Mouse (Mus musculus) kidney, embryonic 16.5 days (tissue): ENCODE data around the gene Cd274. TPM values are rescaled to one million over a fixed set of nuclear protein-coding genes. Genes with fewer than 3 reads are reported as not detected.

Source experiments
- ATAC-seq: fragments of 200-750 bp; cut with Nextera tagmentation; 2 replicates; pipeline ENCODE4 v1.8.0; 2017; ENCODE audit warnings: moderate TSS enrichment; ENCODE audit not compliant: low FRiP score, low TSS enrichment
- H3K27ac ChIP-seq: fragments of 300-500 bp; sonication (generic); 2 replicates; pipeline ENCODE4 v1.5.1; 2014; ENCODE audit warnings: low read length
- H3K27me3 ChIP-seq: fragments of 300-500 bp; sonication (generic); 2 replicates; pipeline ENCODE4 v1.6.1; 2014; ENCODE audit warnings: low read length, control low read depth, mixed read lengths; ENCODE audit not compliant: insufficient read depth
- H3K36me3 ChIP-seq: fragments of 300-500 bp; sonication (generic); 2 replicates; pipeline ENCODE4 v1.6.1; 2014; ENCODE audit warnings: low read length, control low read depth, mixed read lengths; ENCODE audit not compliant: insufficient read depth
- H3K4me1 ChIP-seq: fragments of 300-500 bp; sonication (generic); 2 replicates; pipeline ENCODE4 v1.6.1; 2014; ENCODE audit warnings: low read length, control low read depth, mixed read lengths; ENCODE audit not compliant: insufficient read depth
- H3K4me2 ChIP-seq: fragments of 300-500 bp; sonication (generic); replicated peaks from 2 replicates; pipeline ENCODE4 v1.6.1; 2014; ENCODE audit warnings: low read depth, low read length
- H3K4me3 ChIP-seq: fragments of 300-500 bp; sonication (generic); 2 replicates; pipeline ENCODE4 v1.5.1; 2014; ENCODE audit warnings: mild to moderate bottlenecking, low read length
- H3K9ac ChIP-seq: fragments of 300-500 bp; sonication (generic); replicated peaks from 2 replicates; pipeline ENCODE4 v1.6.1; 2014; ENCODE audit warnings: low read length
- H3K9me3 ChIP-seq: fragments of 300-500 bp; sonication (generic); 2 replicates; pipeline ENCODE4 v1.6.1; 2016; ENCODE audit warnings: low read length, control low read depth
- WGBS: fragments of 180-500 bp; shearing (Covaris S2); extraction: QIAGEN DNeasy Blood & Tissue Kit; methylation state at CpG from one replicate; pipeline ENCODE4 v1.1.7; 2014; 5-methylcytosine and 5-hydroxymethylcytosine counted together
- polyA plus RNA-seq: library from polyadenylated mRNA; unstranded; fragments of >200 nt; fragmentation: Nextera tagmentation; extraction: Ambion mirVana; gene quantifications from 2 replicates; pipeline ENCODE4 v1.2.1, GENCODE M21; 2015

Gene Cd274
- polyA plus RNA-seq, 1 experiment from 2014 or later = 0.30 TPM

- ATAC-seq = no peak
- H3K9me3 ChIP-seq = no peaks in the 10 kb centered on the region
- no peak overlapping the region for H3K27ac ChIP-seq
- WGBS = 77% methylated on average over 6 of the region's 6 CpGs
- H3K4me1 ChIP-seq = no peaks in the 10 kb centered on the region
- H3K4me3 ChIP-seq = no peak overlapping the region
- no peaks in the 10 kb centered on the region for H3K27me3 ChIP-seq
- H3K36me3 ChIP-seq = no peaks in the 10 kb centered on the region
- H3K4me2 ChIP-seq = no peak overlapping the region
- no peak overlapping the region for H3K9ac ChIP-seq
Observed at GRCm38 (mm10) chr19:29342281-29342680, 25.0 kb upstream of the Cd274 start.

DNA sequence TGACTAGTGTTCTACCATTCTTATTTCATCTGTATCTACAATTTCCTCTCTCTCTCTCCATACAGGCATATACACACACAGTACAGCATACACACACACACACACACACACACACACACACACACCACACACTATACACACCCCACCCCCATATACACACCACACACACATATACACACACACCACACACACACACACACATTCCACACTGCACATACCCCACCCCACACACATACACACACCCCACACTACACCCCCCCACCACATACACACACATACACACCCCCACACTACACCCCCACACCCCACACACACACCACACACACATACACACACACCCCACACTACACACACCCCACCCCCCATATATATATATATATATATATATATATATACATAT, 22.4 kb upstream of the Cd274 start:
- Histone ChIP-seq H3K4me3 (no peak overlapping the region), H3K9ac (no peak overlapping the region), H3K4me2 (no peak overlapping the region), H3K27me3 (no peaks in the 10 kb centered on the region), H3K36me3 (no peaks in the 10 kb centered on the region), H3K4me1 (no peaks in the 10 kb centered on the region), H3K9me3 (no peaks in the 10 kb centered on the region), H3K27ac (no peak overlapping the region)
- no peak for ATAC-seq

GRCm38 (mm10) chr19:29345636-29346035, 21.6 kb upstream of the Cd274 start:
- Histone ChIP-seq H3K4me2 (no peak overlapping the region), H3K36me3 (no peaks in the 10 kb centered on the region), H3K27me3 (no peaks in the 10 kb centered on the region), H3K4me3 (no peak overlapping the region), H3K9me3 (no peaks in the 10 kb centered on the region), H3K9ac (no peak overlapping the region), H3K27ac (no peak overlapping the region), H3K4me1 (no peaks in the 10 kb centered on the region)
- no peak for ATAC-seq
- 69% methylated on average over 6 of the region's 6 CpGs for WGBS

DNA sequence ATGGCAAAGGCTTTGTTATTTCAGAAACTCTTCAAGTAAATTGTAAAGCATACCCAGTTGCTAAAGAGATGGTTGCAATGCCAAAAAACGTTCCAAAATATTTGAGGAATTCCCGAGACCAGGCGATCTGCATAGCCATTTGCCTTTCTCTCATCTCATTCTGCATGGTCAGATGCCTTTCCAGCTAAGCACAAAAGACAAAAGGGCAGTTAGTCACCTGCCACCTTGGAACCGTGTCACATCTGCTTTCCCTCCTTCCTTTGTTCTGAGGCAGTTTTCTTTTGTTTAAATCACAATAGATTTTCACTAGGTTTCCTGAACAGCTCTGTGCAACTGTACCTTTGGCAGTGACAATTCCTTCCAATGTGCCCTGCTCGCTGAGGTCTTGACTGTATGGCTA, 16.3 kb upstream of the Cd274 start:
- peaks cover 6% of the 10 kb centered on the region; the same call in 1 of the 2 replicates for H3K4me1 ChIP-seq
- no peak overlapping the region for H3K27ac ChIP-seq
- H3K4me2 ChIP-seq = no peak overlapping the region
- H3K36me3 ChIP-seq = no peaks in the 10 kb centered on the region
- no peaks in the 10 kb centered on the region for H3K27me3 ChIP-seq
- no peak overlapping the region for H3K4me3 ChIP-seq
- H3K9me3 ChIP-seq = no peaks in the 10 kb centered on the region
- WGBS = 52% methylated on average over 5 of the region's 5 CpGs
- ATAC-seq = no peak
- H3K9ac ChIP-seq = no peak overlapping the region

DNA sequence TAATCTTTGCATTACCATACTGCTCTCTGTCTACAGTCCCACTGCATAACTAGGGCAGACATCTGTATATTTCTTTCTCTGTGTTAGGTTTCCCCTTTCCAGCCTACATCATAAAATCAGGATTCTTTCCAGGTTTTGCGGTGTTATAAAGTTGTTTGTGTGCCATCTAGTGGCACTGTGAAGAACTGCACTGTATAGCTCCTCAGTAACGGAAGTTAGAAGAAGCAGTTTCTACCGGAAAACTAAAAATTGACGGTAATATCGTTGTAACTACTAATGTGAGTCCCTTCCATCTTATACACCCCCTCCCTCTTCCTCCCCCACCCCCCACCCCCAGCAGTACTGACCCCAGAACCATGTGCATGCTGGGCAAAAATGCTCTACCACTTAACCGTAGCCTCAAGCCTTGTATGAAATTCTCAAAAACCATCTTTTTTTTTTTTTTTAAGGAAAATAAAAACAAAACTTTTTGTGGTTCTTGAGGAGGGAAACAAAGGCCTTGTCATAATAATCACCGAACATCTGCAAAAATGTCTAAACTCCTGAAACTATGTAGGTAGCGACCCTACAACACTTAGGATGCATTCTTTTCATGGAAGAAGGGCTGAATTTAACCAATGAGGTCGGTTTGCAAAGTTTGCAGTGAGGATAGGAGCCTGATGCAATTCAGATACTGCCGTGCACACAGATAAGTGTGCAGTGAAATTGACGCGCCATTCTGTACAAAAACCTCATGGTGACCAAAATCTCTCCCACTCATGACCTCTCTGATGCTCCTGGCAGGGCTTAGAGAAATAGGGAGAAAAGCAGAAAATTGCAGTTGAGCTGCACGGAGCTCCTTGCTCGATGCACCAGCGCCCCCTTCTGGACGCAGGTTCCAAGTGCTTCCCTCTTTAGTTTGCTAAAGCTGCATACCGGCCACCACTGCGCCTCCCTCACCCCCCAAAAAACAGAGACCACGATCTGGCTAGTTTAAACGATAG, 12.1 kb upstream of the Cd274 start:
- H3K9ac ChIP-seq = peak overlapping the region; percentile 51; the same call in 1 of the 2 replicates
- peak overlapping the region; percentile 46 for H3K4me3 ChIP-seq
- H3K4me2 ChIP-seq = peak overlapping the region; percentile 78
- 3% methylated on average over 20 of the region's 20 CpGs for WGBS
- ATAC-seq = peak; percentile 81; the same call in 1 of the 2 replicates
- H3K36me3 ChIP-seq = no peaks in the 10 kb centered on the region
- no peak overlapping the region for H3K27ac ChIP-seq
- no peaks in the 10 kb centered on the region for H3K9me3 ChIP-seq
- H3K4me1 ChIP-seq = peaks cover 6% of the 10 kb centered on the region; the same call in 1 of the 2 replicates
- no peaks in the 10 kb centered on the region for H3K27me3 ChIP-seq

DNA sequence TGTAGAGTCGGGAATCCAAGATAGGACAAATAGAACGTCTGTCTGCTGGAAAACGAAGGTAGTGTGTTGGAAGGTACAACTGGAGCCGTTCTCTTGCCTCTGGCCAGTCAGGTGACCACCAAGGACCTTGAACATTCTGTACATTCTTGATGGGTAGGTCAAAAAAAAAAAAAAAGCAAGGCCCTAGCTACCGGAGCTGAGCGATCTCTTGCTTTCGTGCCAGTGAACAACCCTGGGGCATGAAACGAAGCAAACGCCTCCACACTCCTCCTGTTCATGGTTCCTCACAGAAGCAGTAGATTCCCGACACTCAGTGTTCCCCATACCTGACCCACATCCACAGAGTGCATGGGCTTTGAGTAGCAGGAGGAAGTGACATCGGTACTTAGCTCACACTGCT, 11.0 kb upstream of the Cd274 start:
- H3K27ac ChIP-seq = no peak overlapping the region
- no peak overlapping the region for H3K4me3 ChIP-seq
- no peaks in the 10 kb centered on the region for H3K36me3 ChIP-seq
- H3K27me3 ChIP-seq = no peaks in the 10 kb centered on the region
- peaks cover 11% of the 10 kb centered on the region for H3K4me1 ChIP-seq
- H3K9ac ChIP-seq = no peak overlapping the region
- 85% methylated on average over 11 of the region's 11 CpGs for WGBS
- ATAC-seq = no peak
- no peaks in the 10 kb centered on the region for H3K9me3 ChIP-seq
- no peak overlapping the region for H3K4me2 ChIP-seq

GRCm38 (mm10) chr19:29360251-29360650, 7.0 kb upstream of the Cd274 start:
- H3K27me3 ChIP-seq = no peaks in the 10 kb centered on the region
- no peak overlapping the region for H3K27ac ChIP-seq
- WGBS = 81% methylated on average over 5 of the region's 5 CpGs
- H3K4me1 ChIP-seq = peaks cover 17% of the 10 kb centered on the region
- no peak overlapping the region for H3K4me3 ChIP-seq
- no peaks in the 10 kb centered on the region for H3K36me3 ChIP-seq
- no peak for ATAC-seq
- no peak overlapping the region for H3K9ac ChIP-seq
- H3K4me2 ChIP-seq = no peak overlapping the region
- no peaks in the 10 kb centered on the region for H3K9me3 ChIP-seq

- Histone ChIP-seq H3K36me3 (no peaks in the 10 kb centered on the region), H3K9me3 (no peaks in the 10 kb centered on the region), H3K27me3 (no peaks in the 10 kb centered on the region), H3K27ac (no peak overlapping the region), H3K4me1 (peaks cover 11% of the 10 kb centered on the region), H3K4me2 (peak overlapping the region; percentile 85), H3K4me3 (peak overlapping the region; percentile 62), H3K9ac (peak overlapping the region; percentile 76)
- ATAC-seq = peak; percentile 100
- WGBS = 2% methylated on average over 33 of the region's 33 CpGs
Observed at GRCm38 (mm10) chr19:29361468-29362130, 5.7 kb upstream of the Cd274 start.

- peak overlapping the region; percentile 85 for H3K4me2 ChIP-seq
- H3K36me3 ChIP-seq = no peaks in the 10 kb centered on the region
- no peak for ATAC-seq
- no peaks in the 10 kb centered on the region for H3K27me3 ChIP-seq
- H3K4me1 ChIP-seq = peaks cover 11% of the 10 kb centered on the region
- peak overlapping the region; percentile 76 for H3K9ac ChIP-seq
- 51% methylated on average over 13 of the region's 13 CpGs for WGBS
- H3K27ac ChIP-seq = no peak overlapping the region
- no peaks in the 10 kb centered on the region for H3K9me3 ChIP-seq
- H3K4me3 ChIP-seq = peak overlapping the region; percentile 62
Observed at GRCm38 (mm10) chr19:29362173-29362930, 4.9 kb upstream of the Cd274 start.
